Mouse (Mus musculus): ENCODE results near the gene Ltbp3.

GRCm38 (mm10) chr19:5749476-5749875, 8.8 kb downstream of the Ltbp3 start:
- TF ChIP-seq GATA1 (IDR thresholded peaks at IDR 0.05; ENCODE audit: low read length) (no peak), TAL1 (IDR thresholded peaks at IDR 0.05; ENCODE audit: low read length) (no peak)

All from erythroblast, embryonic 14.5 days (primary cell).